ENCODE assay signal across 8 mouse cellular contexts in the genomic region with DNA sequence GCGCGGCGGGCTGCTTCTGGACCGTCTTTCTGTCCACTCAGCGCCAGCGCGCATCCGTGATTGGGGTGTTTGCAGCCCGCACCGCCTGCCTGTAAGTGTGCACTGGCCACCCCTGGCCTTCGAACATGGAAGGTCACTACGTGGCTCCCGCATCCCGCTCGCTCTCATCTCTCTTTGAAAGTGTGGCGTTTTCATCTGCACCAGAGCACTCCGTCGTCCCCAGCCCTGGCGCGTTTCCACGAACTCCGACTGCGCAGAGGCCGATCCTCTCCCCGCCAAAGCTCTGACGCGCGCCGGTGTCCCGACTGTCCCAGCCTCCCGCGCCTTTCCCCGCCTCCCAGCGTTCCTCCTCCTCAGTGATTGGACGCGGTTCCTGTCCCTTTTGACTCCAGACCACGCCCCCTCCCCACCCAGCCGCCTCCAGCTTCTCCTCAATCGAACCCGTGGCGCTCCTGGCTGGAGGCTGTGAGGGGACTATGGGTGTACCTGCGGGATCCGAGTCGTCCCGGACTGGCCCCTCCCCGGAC. TPM values are rescaled to one million over a fixed set of nuclear protein-coding genes. Genes with fewer than 3 reads are reported as not detected.
DNase-seq lines count a peak whose midpoint lies in the region; ATAC-seq lines count a peak whose summit lies in the region.

Gene Gls2, plus strand, starts transcription at position 434 of the 527 bp plus-strand sequence.

- peak within 1 kb of the TSS; percentile 99 for H3K4me2 ChIP-seq in hindbrain, embryonic 16.5 days (ENCODE audit: low read length)

- no peaks in the 10 kb centered on the region for H3K9me3 ChIP-seq in hindbrain, embryonic 16.5 days (ENCODE audit: control insufficient read depth, low read length)

- H3K4me3 ChIP-seq in hindbrain, embryonic 16.5 days (ENCODE audit: low read length): peak within 1 kb of the TSS; percentile 89
- peak within 1 kb of the TSS; percentile 34 for H3K4me3 ChIP-seq in macrophage (ENCODE audit: inconsistent target)

- H3K9ac ChIP-seq in hindbrain, embryonic 16.5 days (ENCODE audit: low read depth, low read length): peak within 1 kb of the TSS; percentile 74

- no peaks in the 10 kb centered on the region for H3K36me3 ChIP-seq in hindbrain, embryonic 16.5 days (ENCODE audit: control insufficient read depth, insufficient read depth, low read length)
- no peaks in the 10 kb centered on the region for H3K36me3 ChIP-seq in macrophage (ENCODE audit: inconsistent target)

- H3K4me1 ChIP-seq in hindbrain, embryonic 16.5 days (ENCODE audit: control insufficient read depth, insufficient read depth, low read depth, low read length): peaks cover 12% of the 10 kb centered on the region

- no peaks in the 10 kb centered on the region for H3K79me2 ChIP-seq in macrophage (ENCODE audit: inconsistent target)

- peaks cover 5% of the 10 kb centered on the region; the same call in 1 of the 2 replicates for H3K27me3 ChIP-seq in hindbrain, embryonic 16.5 days (replicated peaks; ENCODE audit: control insufficient read depth, insufficient read depth, low read length)

- WGBS in hindbrain, embryonic 16.5 days: under 1% methylated on average over 44 of the region's 46 CpGs
- under 1% methylated on average over 46 of the region's 46 CpGs for WGBS in macrophage (ENCODE audit: missing documents)

- DNase-seq in T-cell, adult 2 months (ENCODE audit: low spot score): peak; percentile 68
- DNase-seq in cerebellum, postnatal 36 days: peak; percentile 99
- DNase-seq in gastrocnemius, adult 18-20 months (ENCODE audit: low spot score): peak; percentile 98
- DNase-seq in left cerebral cortex, adult 18-20 months (ENCODE audit: low spot score in 2 of 2): peak; percentile 99
- peak; percentile 99 for DNase-seq in right cerebral cortex, adult 18-20 months
- peak; percentile 90 for DNase-seq in urinary bladder, postnatal 10 days (ENCODE audit: low spot score)

- H3K27ac ChIP-seq in hindbrain, embryonic 16.5 days (ENCODE audit: low read depth, low read length): 0 out of 2 replicates have a peak within 1 kb of the TSS, but pooled peaks have one; percentile 12
- no peak within 1 kb of the TSS for H3K27ac ChIP-seq in macrophage

- ATAC-seq in hindbrain, embryonic 16.5 days: peak; percentile 98

RNA-seq across cellular contexts. Expression of gene Gls2, which starts in this region (rescaled TPM):
- under 1 TPM; 0.43 TPM for total RNA-seq in gastrocnemius, adult 18-20 months (2021)
- 1.8 and 2.4 TPM in 2 replicates for polyA plus RNA-seq in hindbrain, embryonic 16.5 days (2015; fragmentation: Nextera tagmentation; extraction: Ambion mirVana)
- total RNA-seq in left cerebral cortex, adult 18-20 months (2021): 10 to 100 TPM; 33.0 to 39.9 TPM
- total RNA-seq in macrophage (2018; cell fraction: chromatin; rRNA removed): 10 to 100 TPM in 1 of 26 experiments, 1 to 10 TPM in 6, under 1 TPM in 2, not detected in 17; 0.55 to 20.1 (median 1.7) TPM
- under 1 TPM in 7 of 26 experiments, not detected in 19; 0.09 to 0.62 (median 0.23) TPM for total RNA-seq in macrophage (2018; cell fraction: cytosol; rRNA removed)
- 1 to 10 TPM in 2 of 26 experiments, under 1 TPM in 5, not detected in 19; 0.35 to 4.1 (median 0.86) TPM for total RNA-seq in macrophage (2018; cell fraction: nucleus; rRNA removed)
- polyA plus RNA-seq in macrophage (2018): not detected in 3 replicates

Comparison
In these comparisons a context has a peak if more than half of its experiments do, and no peak if none do; other contexts are left out.
1. RNA of gene Gls2 (total RNA-seq): 33.0 to 39.9 TPM in left cerebral cortex, adult 18-20 months; 0.43 TPM in gastrocnemius, adult 18-20 months; every median in the first group is over 10 times any median in the second.
2. Peak in DNase-seq in gastrocnemius, adult 18-20 months; RNA of the gene not detected or under 1 TPM.
3. Peak in every context shown above with its lines, with median percentiles within 50 percentile points of each other: DNase-seq.